Mouse (Mus musculus): ENCODE measurements around the gene Cth.

- no peak for TF ChIP-seq GATA1 (IDR thresholded peaks at IDR 0.05; ENCODE audit: borderline replicate concordance, low read length)
- no peak for TF ChIP-seq FLI1 (IDR thresholded peaks at IDR 0.05; ENCODE audit: low read length)
Measured at GRCm38 (mm10) chr3:157866251-157866650, 58.6 kb downstream of the Cth start.
